Mouse (Mus musculus) CD4-positive, CD25-positive, alpha-beta regulatory T cell, adult 4 months (primary cell): ENCODE data around the gene Birc3. TPM values are rescaled to one million over a fixed set of nuclear protein-coding genes. Genes with fewer than 3 reads are reported as not detected.
"Not testable (repeated sequence)": the region's sequence is repeated elsewhere in the genome, so short reads cannot be mapped to it uniquely, and the experiment has no call there.

Experiments
- ATAC-seq: one replicate; pipeline ENCODE4 v1.8.0; 2017
- polyA plus RNA-seq, 2 experiments: library from polyadenylated mRNA; unstranded; fragments of 100-300 nt; shearing (Covaris generic); gene quantifications; one replicate each; pipeline ENCODE4 v1.2.1; 2017

The Birc3 gene
- 100 to 1,000 TPM; 121 to 171 TPM for polyA plus RNA-seq

GRCm38 (mm10) chr9:7872775-7873439 lies at the start of gene Birc3:
Gene Birc3 (minus strand): TSS chr9:7873186.
- peak; percentile 79 for ATAC-seq

GRCm38 (mm10) chr9:7914925-7915324 lies 41.9 kb upstream of the Birc3 start:
- ATAC-seq: no peak

GRCm38 (mm10) chr9:7914487-7914886 lies 41.5 kb upstream of the Birc3 start:
- ATAC-seq: peak; percentile 53

- ATAC-seq: no peak
Observed at GRCm38 (mm10) chr9:7913953-7914352, 41.0 kb upstream of the Birc3 start.

- ATAC-seq: no peak
Observed at GRCm38 (mm10) chr9:7907351-7907985, 34.5 kb upstream of the Birc3 start.

GRCm38 (mm10) chr9:7906564-7906963 lies 33.6 kb upstream of the Birc3 start:
- ATAC-seq: no peak

GRCm38 (mm10) chr9:7903825-7904224 lies 30.8 kb upstream of the Birc3 start:
- no peak for ATAC-seq

- no peak for ATAC-seq
Observed at GRCm38 (mm10) chr9:7903262-7903661, 30.3 kb upstream of the Birc3 start.

- no peak for ATAC-seq
Observed at GRCm38 (mm10) chr9:7902311-7902710, 29.3 kb upstream of the Birc3 start.

GRCm38 (mm10) chr9:7900965-7901364 lies 28.0 kb upstream of the Birc3 start:
- no peak for ATAC-seq

GRCm38 (mm10) chr9:7897502-7897901 lies 24.5 kb upstream of the Birc3 start:
- ATAC-seq: peak; percentile 99

- not testable (repeated sequence) for ATAC-seq
Observed at GRCm38 (mm10) chr9:7891796-7892195, 18.8 kb upstream of the Birc3 start.

- no peak for ATAC-seq
Observed at GRCm38 (mm10) chr9:7891177-7891576, 18.2 kb upstream of the Birc3 start.

- ATAC-seq: no peak
Observed at GRCm38 (mm10) chr9:7884346-7884745, 11.4 kb upstream of the Birc3 start.

GRCm38 (mm10) chr9:7882304-7882865 lies 9.4 kb upstream of the Birc3 start:
- ATAC-seq: no peak

- no peak for ATAC-seq
Observed at GRCm38 (mm10) chr9:7873511-7874211, 675 bp upstream of the Birc3 start.

- ATAC-seq: no peak
Observed at GRCm38 (mm10) chr9:7872044-7872774, 777 bp downstream of the Birc3 start.

- ATAC-seq: peak; percentile 6
Observed at GRCm38 (mm10) chr9:7871316-7872043, 1.5 kb downstream of the Birc3 start.

- peak; percentile 2 for ATAC-seq
Observed at GRCm38 (mm10) chr9:7870556-7871315, 2.2 kb downstream of the Birc3 start.

- no peak for ATAC-seq
Observed at GRCm38 (mm10) chr9:7868838-7869491, 4.0 kb downstream of the Birc3 start.

- ATAC-seq: peak; percentile 13
Observed at GRCm38 (mm10) chr9:7867981-7868380, 5.0 kb downstream of the Birc3 start.
